Comparison of ENCODE assay signal across 10 mouse cellular contexts in genomic region chr9:74909245-74909644, GRCm38 (mm10). TPM values are rescaled to one million over a fixed set of nuclear protein-coding genes. Genes with fewer than 3 reads are reported as not detected.
DNase-seq lines count a peak whose midpoint lies in the region; ATAC-seq lines count a peak whose summit lies in the region.
"Had no signal": no experiment of that assay in that cellular context is flagged by ENCODE, and none has a peak within 500 bp of the region (broad histone marks: within the 10 kb centered on the region; RNA-seq: fewer than 3 reads in every experiment).

No protein-coding gene starts in this region.

- no peak overlapping the region for H3K27ac ChIP-seq in embryonic facial prominence, embryonic 14.5 days (replicated peaks; ENCODE audit: low read depth, low read length)
- no peak overlapping the region for H3K27ac ChIP-seq in embryonic facial prominence, embryonic 10.5 days (replicated peaks)
- H3K27ac ChIP-seq: embryonic facial prominence, embryonic 12.5 days had no signal

- no peak for ATAC-seq in embryonic facial prominence, embryonic 14.5 days (ENCODE audit: low read depth)
- ATAC-seq in erythroid progenitor cell, adult 5-6 weeks (replicated peaks; ENCODE audit: low FRiP score, poor library complexity, severe bottlenecking) = no peak

- H3K4me2 ChIP-seq in embryonic facial prominence, embryonic 14.5 days (ENCODE audit: low read depth, low read length) = no peak overlapping the region
- H3K4me2 ChIP-seq: embryonic facial prominence, embryonic 12.5 days had no signal

- 75% methylated on average over 15 of the region's 15 CpGs for WGBS in embryonic facial prominence, embryonic 14.5 days
- WGBS in embryonic facial prominence, embryonic 10.5 days = 79% methylated on average over 15 of the region's 15 CpGs
- 27% methylated on average over 15 of the region's 15 CpGs for WGBS in large intestine, adult 2 months

- no peak overlapping the region for H3K9ac ChIP-seq in embryonic facial prominence, embryonic 14.5 days (ENCODE audit: low read depth, low read length)
- H3K9ac ChIP-seq: embryonic facial prominence, embryonic 12.5 days had no signal

- no peaks in the 10 kb centered on the region for H3K27me3 ChIP-seq in embryonic facial prominence, embryonic 14.5 days (replicated peaks; ENCODE audit: control insufficient read depth, insufficient read depth, low read length)
- H3K27me3 ChIP-seq in embryonic facial prominence, embryonic 10.5 days (replicated peaks; ENCODE audit: low read depth, poor library complexity, severe bottlenecking) = 0 out of 2 replicates have a peak, but pooled peaks cover 3% of the 10 kb centered on the region
- H3K27me3 ChIP-seq: embryonic facial prominence, embryonic 12.5 days had no signal

- no peak overlapping the region for H3K4me3 ChIP-seq in embryonic facial prominence, embryonic 14.5 days (ENCODE audit: low read depth, low read length)
- H3K4me3 ChIP-seq in embryonic facial prominence, embryonic 10.5 days = no peak overlapping the region
- H3K4me3 ChIP-seq: embryonic facial prominence, embryonic 12.5 days had no signal

- DNase-seq in embryonic facial prominence, embryonic 14.5 days (ENCODE audit: low spot score) = peak; percentile 27
- DNase-seq in embryonic facial prominence, embryonic 10.5 days (ENCODE audit: low spot score) = no peak
- DNase-seq in spleen, postnatal 36 days (ENCODE audit: low spot score in 2 of 2) = peak; percentile 3 to 11
- DNase-seq in spleen, postnatal 10 days (ENCODE audit: low spot score in 2 of 2) = no peak
- DNase-seq in large intestine, adult 2 months (ENCODE audit: low read depth, low spot score) = peak; percentile 25
- no peak for DNase-seq in neural tube, embryonic 10.5 days (ENCODE audit: extremely low spot score, low spot score)
- no peak for DNase-seq in thymus, postnatal 0 days (ENCODE audit: low spot score)
- DNase-seq: kidney, adult 2 months had no signal

- H3K9me3 ChIP-seq in embryonic facial prominence, embryonic 14.5 days (ENCODE audit: control insufficient read depth, low read length) = no peaks in the 10 kb centered on the region
- H3K9me3 ChIP-seq in embryonic facial prominence, embryonic 10.5 days = no peaks in the 10 kb centered on the region
- H3K9me3 ChIP-seq: embryonic facial prominence, embryonic 12.5 days had no signal

- H3K36me3 ChIP-seq in embryonic facial prominence, embryonic 14.5 days (ENCODE audit: control insufficient read depth, insufficient read depth, low read length) = no peaks in the 10 kb centered on the region
- no peaks in the 10 kb centered on the region for H3K36me3 ChIP-seq in embryonic facial prominence, embryonic 10.5 days (replicated peaks)
- H3K36me3 ChIP-seq: embryonic facial prominence, embryonic 12.5 days had no signal

- peaks cover 6% of the 10 kb centered on the region; the same call in 1 of the 2 replicates for H3K4me1 ChIP-seq in embryonic facial prominence, embryonic 14.5 days (ENCODE audit: control insufficient read depth, insufficient read depth, low read length)
- peaks cover 16% of the 10 kb centered on the region for H3K4me1 ChIP-seq in embryonic facial prominence, embryonic 10.5 days
- H3K4me1 ChIP-seq: embryonic facial prominence, embryonic 12.5 days had no signal

RNA-seq across cellular contexts. Expression of gene Fam214a, which starts 43.4 kb away (rescaled TPM):
- polyA plus RNA-seq in embryonic facial prominence, embryonic 14.5 days (2014; fragmentation: Nextera tagmentation; extraction: Ambion mirVana) = 12.0 and 15.7 TPM in 2 replicates
- polyA plus RNA-seq in embryonic facial prominence, embryonic 10.5 days (2016; fragmentation: Nextera tagmentation; extraction: Ambion mirVana) = 6.6 and 8.6 TPM in 2 replicates
- polyA plus RNA-seq in large intestine, adult 2 months (2012; rRNA removed) = 3.0 and 5.3 TPM in 2 replicates
- total RNA-seq in erythroid progenitor cell, adult 5-6 weeks (2015; ENCODE audit: low replicate concordance) = 4.6 and 4.7 TPM in 2 replicates
- total RNA-seq in erythroid progenitor cell, adult 5-6 weeks (2017; ENCODE audit: low replicate concordance) = 1.0 and 2.3 TPM in 2 replicates
- 15.3 and 17.4 TPM in 2 replicates for polyA plus RNA-seq in thymus, postnatal 0 days (2015; fragmentation: Nextera tagmentation; extraction: Ambion mirVana)

RNA-seq across cellular contexts. Expression of gene Onecut1, which starts 47.5 kb away (rescaled TPM):
- polyA plus RNA-seq in embryonic facial prominence, embryonic 14.5 days (2014; fragmentation: Nextera tagmentation; extraction: Ambion mirVana) = 0.24 and 0.31 TPM in 2 replicates
- 2.9 and 4.2 TPM in 2 replicates for polyA plus RNA-seq in embryonic facial prominence, embryonic 10.5 days (2016; fragmentation: Nextera tagmentation; extraction: Ambion mirVana)
- polyA plus RNA-seq in large intestine, adult 2 months (2012; rRNA removed) = not detected in 2 replicates
- not detected in 2 replicates for total RNA-seq in erythroid progenitor cell, adult 5-6 weeks (2015; ENCODE audit: low replicate concordance)
- not detected in 2 replicates for total RNA-seq in erythroid progenitor cell, adult 5-6 weeks (2017; ENCODE audit: low replicate concordance)
- not detected in 2 replicates for polyA plus RNA-seq in thymus, postnatal 0 days (2015; fragmentation: Nextera tagmentation; extraction: Ambion mirVana)
- polyA plus RNA-seq: kidney, adult 2 months had no signal

Comparison
In these comparisons a context has a peak if more than half of its experiments do, and no peak if none do; other contexts are left out.
1. DNase-seq: peak in embryonic facial prominence, embryonic 14.5 days (single experiment), spleen, postnatal 36 days (2 of 2) and large intestine, adult 2 months (single experiment); none in embryonic facial prominence, embryonic 10.5 days (single experiment), spleen, postnatal 10 days (0 of 2), neural tube, embryonic 10.5 days (single experiment) and thymus, postnatal 0 days (single experiment).